Mouse (Mus musculus) embryo, embryonic 9.5 days (tissue): ENCODE results near the gene Atp6v1e1.
"Not testable (repeated sequence)": the region's sequence is repeated elsewhere in the genome, so short reads cannot be mapped to it uniquely, and the experiment has no call there.

Experiments used
- DNase-seq: peaks from one replicate; pipeline ENCODE4 v3.0.0-alpha.2; 2017; ENCODE audit errors: extremely low spot score

Gene Atp6v1e1

GRCm38 (mm10) chr6:120822307-120822928 is at the start of gene Atp6v1e1:
TSS of gene Atp6v1e1 (minus strand) at chr6:120822793.
- DNase-seq = peak; percentile 91

- no peak for DNase-seq
These were observed 48.7 kb upstream of the Atp6v1e1 start for GRCm38 (mm10) chr6:120871286-120871685.

GRCm38 (mm10) chr6:120868824-120869223 is 46.2 kb upstream of the Atp6v1e1 start:
- no peak for DNase-seq

GRCm38 (mm10) chr6:120866051-120866814 is 43.6 kb upstream of the Atp6v1e1 start:
- DNase-seq = no peak

- DNase-seq = no peak
These were observed 37.5 kb upstream of the Atp6v1e1 start for GRCm38 (mm10) chr6:120860079-120860478.

- DNase-seq = no peak
These were observed 35.7 kb upstream of the Atp6v1e1 start for GRCm38 (mm10) chr6:120858217-120858711.

- DNase-seq = no peak
These were observed 31.8 kb upstream of the Atp6v1e1 start for GRCm38 (mm10) chr6:120854413-120854812.

- DNase-seq = not testable (repeated sequence)
These were observed 28.1 kb upstream of the Atp6v1e1 start for GRCm38 (mm10) chr6:120850720-120851119.

GRCm38 (mm10) chr6:120841754-120842153 is 19.2 kb upstream of the Atp6v1e1 start:
- DNase-seq = no peak

GRCm38 (mm10) chr6:120840258-120840657 is 17.7 kb upstream of the Atp6v1e1 start:
- DNase-seq = no peak

GRCm38 (mm10) chr6:120837152-120837530 is 14.5 kb upstream of the Atp6v1e1 start:
- no peak for DNase-seq

GRCm38 (mm10) chr6:120836389-120837151 is 14.0 kb upstream of the Atp6v1e1 start:
- DNase-seq = no peak

- peak; percentile 97 for DNase-seq
These were observed 13.1 kb upstream of the Atp6v1e1 start, which contains the start of gene Bcl2l13 for GRCm38 (mm10) chr6:120835474-120836374. TSS of gene Bcl2l13 (plus strand) at chr6:120836212.

GRCm38 (mm10) chr6:120834766-120835321 is 12.3 kb upstream of the Atp6v1e1 start:
- DNase-seq = no peak

- no peak for DNase-seq
These were observed 9.5 kb upstream of the Atp6v1e1 start for GRCm38 (mm10) chr6:120832097-120832496.

GRCm38 (mm10) chr6:120830866-120831608 is 8.4 kb upstream of the Atp6v1e1 start:
- DNase-seq = no peak

- no peak for DNase-seq
These were observed 7.5 kb upstream of the Atp6v1e1 start for GRCm38 (mm10) chr6:120830056-120830455.

GRCm38 (mm10) chr6:120822937-120823614 is 483 bp upstream of the Atp6v1e1 start:
- DNase-seq = no peak

- DNase-seq = no peak
These were observed 878 bp downstream of the Atp6v1e1 start for GRCm38 (mm10) chr6:120821715-120822114.

GRCm38 (mm10) chr6:120820941-120821340 is 1.7 kb downstream of the Atp6v1e1 start:
- no peak for DNase-seq
